Mouse (Mus musculus): ENCODE measurements around the gene Commd1. TPM values are rescaled to one million over a fixed set of nuclear protein-coding genes. Genes with fewer than 3 reads are reported as not detected.

Gene Commd1
- polyA plus RNA-seq, 1 experiment from 2014 or later, result 317 TPM

GRCm38 (mm10) chr11:22982846-22983245 is 664 bp upstream of the Commd1 start:
- H3K9ac ChIP-seq, result no peak overlapping the region
- H3K4me2 ChIP-seq, result peak overlapping the region; percentile 72; the same call in 1 of the 2 replicates
- peaks cover 11% of the 10 kb centered on the region for H3K4me1 ChIP-seq
- no peak overlapping the region for H3K4me3 ChIP-seq (replicated peaks)
- ATAC-seq (ENCODE audit: low FRiP score), result no peak
- no peak overlapping the region for H3K27ac ChIP-seq
- peaks cover 9% of the 10 kb centered on the region; the same call in 1 of the 2 replicates for H3K36me3 ChIP-seq (replicated peaks)
- H3K9me3 ChIP-seq, result no peaks in the 10 kb centered on the region
- WGBS, result 69% methylated on average over 6 of the region's 6 CpGs
- no peaks in the 10 kb centered on the region for H3K27me3 ChIP-seq

DNA sequence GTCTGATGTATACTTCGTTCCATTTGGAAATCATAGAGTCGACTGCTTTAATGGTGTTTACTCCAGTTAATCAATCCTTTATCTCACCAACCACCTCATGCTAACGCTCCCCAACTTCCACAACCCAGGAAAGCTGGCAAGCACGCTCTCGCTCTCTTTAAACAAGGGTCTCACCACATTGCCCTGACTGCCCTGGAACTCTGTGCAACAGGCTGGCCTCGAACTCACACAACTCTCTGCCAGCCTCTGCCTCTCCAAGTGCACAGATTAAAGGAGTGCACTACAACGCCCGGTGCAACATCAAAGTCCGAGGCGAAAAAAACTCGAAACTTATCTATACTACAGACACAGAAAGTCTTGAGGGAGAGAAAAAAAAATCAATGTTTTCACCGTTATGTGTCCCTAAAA is 635 bp downstream of the Commd1 start:
- Histone ChIP-seq H3K27me3 (no peaks in the 10 kb centered on the region), H3K4me2 (peak overlapping the region; percentile 72), H3K9me3 (no peaks in the 10 kb centered on the region), H3K36me3 (replicated peaks) (peaks cover 14% of the 10 kb centered on the region; the same call in 1 of the 2 replicates), H3K4me3 (replicated peaks) (peak overlapping the region; percentile 69), H3K4me1 (peaks cover 20% of the 10 kb centered on the region), H3K27ac (peak overlapping the region; percentile 98), H3K9ac (peak overlapping the region; percentile 61)
- ATAC-seq (ENCODE audit: low FRiP score), result peak; percentile 64
- WGBS, result 5% methylated on average over 12 of the region's 12 CpGs

DNA sequence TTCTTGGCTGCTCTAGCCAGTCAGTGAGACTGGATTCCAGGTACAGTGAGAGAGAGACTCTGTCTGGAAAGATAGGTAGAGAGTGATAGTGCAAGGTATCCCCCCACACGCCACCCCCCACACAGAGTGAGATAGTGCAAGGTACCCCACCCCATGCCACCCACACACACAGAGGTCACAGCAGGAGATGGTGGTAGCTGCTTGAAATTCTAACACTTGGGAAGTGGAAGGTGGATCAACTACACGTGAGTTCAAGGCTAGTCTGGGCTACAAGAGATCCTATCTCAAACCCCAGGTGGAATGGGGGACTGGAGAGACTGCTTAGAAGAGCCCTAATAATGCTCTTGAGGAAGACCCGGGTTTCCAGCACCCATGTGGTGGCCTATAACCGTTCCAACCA is 1.1 kb downstream of the Commd1 start:
- WGBS, result 57% methylated on average over 4 of the region's 4 CpGs
- H3K4me2 ChIP-seq, result peak overlapping the region; percentile 72
- H3K4me3 ChIP-seq (replicated peaks), result peak overlapping the region; percentile 69
- peaks cover 25% of the 10 kb centered on the region for H3K4me1 ChIP-seq
- no peak for ATAC-seq (ENCODE audit: low FRiP score)
- H3K9me3 ChIP-seq, result no peaks in the 10 kb centered on the region
- H3K36me3 ChIP-seq (replicated peaks), result peaks cover 14% of the 10 kb centered on the region
- H3K27ac ChIP-seq, result no peak overlapping the region
- no peaks in the 10 kb centered on the region for H3K27me3 ChIP-seq
- peak overlapping the region; percentile 61 for H3K9ac ChIP-seq

GRCm38 (mm10) chr11:22979221-22979620 is 3.0 kb downstream of the Commd1 start:
- Histone ChIP-seq H3K9ac (no peak overlapping the region), H3K9me3 (no peaks in the 10 kb centered on the region), H3K36me3 (replicated peaks) (peaks cover 14% of the 10 kb centered on the region), H3K4me2 (no peak overlapping the region), H3K27ac (no peak overlapping the region), H3K4me3 (replicated peaks) (no peak overlapping the region), H3K4me1 (peaks cover 35% of the 10 kb centered on the region), H3K27me3 (no peaks in the 10 kb centered on the region)
- no peak for ATAC-seq (ENCODE audit: low FRiP score)
- WGBS, result 88% methylated on average over 1 of the region's 1 CpGs

DNA sequence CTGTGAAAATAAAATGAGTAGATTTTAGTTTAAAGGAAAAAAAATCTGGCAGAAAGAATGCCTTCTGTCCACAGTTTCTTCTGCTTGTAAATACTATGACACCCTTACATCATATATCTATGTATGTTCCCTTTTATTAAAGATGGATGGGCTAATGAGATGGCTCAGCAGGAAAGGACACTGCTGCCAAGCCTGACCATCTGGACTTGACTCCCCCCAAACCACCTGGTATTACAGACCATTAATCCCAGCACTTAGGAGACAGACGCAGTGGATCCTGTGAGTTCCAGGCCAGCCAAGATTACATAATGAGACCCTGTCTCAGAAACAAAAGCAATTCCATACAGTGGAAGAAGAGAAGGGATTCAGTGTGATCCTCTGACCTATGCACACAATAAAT is 3.5 kb downstream of the Commd1 start:
- WGBS, result 64% methylated on average over 1 of the region's 1 CpGs
- H3K9me3 ChIP-seq, result peaks cover 4% of the 10 kb centered on the region; the same call in 1 of the 2 replicates
- H3K4me3 ChIP-seq (replicated peaks), result no peak overlapping the region
- no peak overlapping the region for H3K9ac ChIP-seq
- H3K27ac ChIP-seq, result no peak overlapping the region
- peaks cover 37% of the 10 kb centered on the region for H3K4me1 ChIP-seq
- H3K36me3 ChIP-seq (replicated peaks), result peaks cover 16% of the 10 kb centered on the region
- H3K27me3 ChIP-seq, result no peaks in the 10 kb centered on the region
- no peak for ATAC-seq (ENCODE audit: low FRiP score)
- H3K4me2 ChIP-seq, result no peak overlapping the region

DNA sequence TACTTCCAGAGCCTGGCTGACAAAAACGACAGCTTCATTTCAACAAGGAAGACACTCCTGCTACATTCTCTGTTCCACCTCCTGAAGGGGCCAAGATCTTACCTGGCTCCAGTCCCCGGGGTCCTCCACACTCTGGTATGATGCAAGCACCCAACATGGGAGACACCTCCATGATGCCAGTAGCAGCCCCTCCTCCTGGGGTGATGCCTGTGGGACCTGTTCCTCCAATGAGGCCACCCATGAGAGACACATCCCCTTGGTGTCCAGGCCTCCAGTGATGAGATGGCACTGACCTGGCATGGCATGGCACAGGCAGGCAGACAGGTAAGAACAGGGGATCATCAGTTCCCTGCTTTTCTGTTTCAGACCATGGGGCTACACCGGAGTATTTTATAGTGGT is 4.0 kb downstream of the Commd1 start:
- Histone ChIP-seq H3K27me3 (no peaks in the 10 kb centered on the region), H3K4me2 (no peak overlapping the region), H3K9ac (no peak overlapping the region), H3K27ac (no peak overlapping the region), H3K4me3 (replicated peaks) (no peak overlapping the region), H3K4me1 (peaks cover 37% of the 10 kb centered on the region), H3K9me3 (peaks cover 5% of the 10 kb centered on the region; the same call in 1 of the 2 replicates), H3K36me3 (replicated peaks) (peaks cover 20% of the 10 kb centered on the region)
- 90% methylated on average over 3 of the region's 3 CpGs for WGBS
- no peak for ATAC-seq (ENCODE audit: low FRiP score)

DNA sequence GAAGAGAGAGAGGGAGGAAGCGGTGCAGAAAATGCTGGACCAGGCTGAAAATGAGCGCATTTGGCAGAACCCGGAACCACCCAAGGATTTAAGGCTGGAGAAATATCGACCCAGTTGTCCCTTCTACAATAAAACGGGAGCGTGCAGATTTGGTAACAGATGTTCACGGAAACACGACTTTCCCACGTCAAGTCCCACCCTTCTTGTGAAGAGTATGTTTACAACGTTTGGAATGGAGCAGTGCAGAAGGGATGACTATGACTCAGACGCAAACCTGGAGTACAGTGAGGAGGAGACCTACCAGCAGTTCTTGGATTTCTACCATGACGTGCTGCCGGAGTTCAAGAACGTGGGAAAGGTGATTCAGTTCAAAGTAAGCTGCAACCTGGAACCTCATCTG is 8.6 kb downstream of the Commd1 start:
- Histone ChIP-seq H3K36me3 (replicated peaks) (peaks cover 28% of the 10 kb centered on the region), H3K27me3 (no peaks in the 10 kb centered on the region), H3K4me1 (peaks cover 26% of the 10 kb centered on the region), H3K27ac (peak overlapping the region; percentile 69; the same call in 1 of the 2 replicates), H3K4me2 (peak overlapping the region; percentile 65), H3K4me3 (replicated peaks) (peak overlapping the region; percentile 50), H3K9me3 (peaks cover 26% of the 10 kb centered on the region), H3K9ac (peak overlapping the region; percentile 59)
- WGBS, result 52% methylated on average over 14 of the region's 14 CpGs
- ATAC-seq (ENCODE audit: low FRiP score), result no peak

- Histone ChIP-seq H3K27ac (peak overlapping the region; percentile 69; the same call in 1 of the 2 replicates), H3K4me1 (peaks cover 26% of the 10 kb centered on the region), H3K4me2 (peak overlapping the region; percentile 65), H3K27me3 (no peaks in the 10 kb centered on the region), H3K9ac (peak overlapping the region; percentile 59), H3K4me3 (replicated peaks) (peak overlapping the region; percentile 50), H3K9me3 (peaks cover 26% of the 10 kb centered on the region), H3K36me3 (replicated peaks) (peaks cover 24% of the 10 kb centered on the region)
- ATAC-seq (ENCODE audit: low FRiP score), result peak; percentile 71
- WGBS, result 47% methylated on average over 41 of the region's 46 CpGs
These were observed 9.2 kb downstream of the Commd1 start for GRCm38 (mm10) chr11:22972746-22973526.

- 54% methylated on average over 56 of the region's 56 CpGs for WGBS
- Histone ChIP-seq H3K4me2 (peak within 1 kb of the TSS; percentile 65), H3K27me3 (no peaks in the 10 kb centered on the region), H3K4me3 (replicated peaks) (peak within 1 kb of the TSS; percentile 50), H3K4me1 (peaks cover 22% of the 10 kb centered on the region), H3K9me3 (peaks cover 26% of the 10 kb centered on the region), H3K9ac (peak within 1 kb of the TSS; percentile 53), H3K27ac (0 out of 2 replicates have a peak within 1 kb of the TSS, but pooled peaks have one; percentile 53), H3K36me3 (replicated peaks) (peaks cover 27% of the 10 kb centered on the region)
- ATAC-seq (ENCODE audit: low FRiP score), result peak; percentile 79
These were observed 10.1 kb downstream of the Commd1 start, which contains the start of gene Zrsr1 for GRCm38 (mm10) chr11:22971835-22972709. TSS of gene Zrsr1 (plus strand) at chr11:22972005.

- H3K4me2 ChIP-seq, result no peak overlapping the region
- H3K9me3 ChIP-seq, result peaks cover 26% of the 10 kb centered on the region
- peaks cover 27% of the 10 kb centered on the region for H3K36me3 ChIP-seq (replicated peaks)
- no peak overlapping the region for H3K9ac ChIP-seq
- no peaks in the 10 kb centered on the region for H3K27me3 ChIP-seq
- no peak for ATAC-seq (ENCODE audit: low FRiP score)
- 95% methylated on average over 1 of the region's 1 CpGs for WGBS
- H3K4me1 ChIP-seq, result peaks cover 7% of the 10 kb centered on the region
- no peak overlapping the region for H3K27ac ChIP-seq
- no peak overlapping the region for H3K4me3 ChIP-seq (replicated peaks)
These were observed 11.6 kb downstream of the Commd1 start for GRCm38 (mm10) chr11:22970546-22970945.

DNA sequence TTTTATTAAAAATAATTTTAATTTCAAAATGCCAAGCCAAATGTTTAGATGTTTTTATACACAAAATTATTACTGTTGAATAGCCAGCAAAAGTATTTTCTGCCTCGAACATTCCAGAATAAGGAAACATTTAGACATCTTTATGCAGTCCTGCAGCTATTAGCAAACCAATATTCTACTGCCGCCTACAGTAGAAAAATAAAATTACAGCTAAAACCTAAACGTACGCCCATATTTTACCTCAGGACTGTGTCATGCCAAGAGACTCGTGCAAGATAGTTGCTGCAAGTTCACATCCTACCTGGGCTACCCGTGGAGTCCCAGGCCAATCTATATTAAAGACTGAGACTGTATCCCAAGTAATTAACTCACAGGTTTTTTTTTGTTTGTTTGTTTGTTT is 12.7 kb downstream of the Commd1 start:
- peaks cover 5% of the 10 kb centered on the region for H3K4me1 ChIP-seq
- H3K27ac ChIP-seq, result no peak overlapping the region
- WGBS, result 72% methylated on average over 6 of the region's 6 CpGs
- no peak overlapping the region for H3K4me3 ChIP-seq (replicated peaks)
- H3K27me3 ChIP-seq, result no peaks in the 10 kb centered on the region
- ATAC-seq (ENCODE audit: low FRiP score), result no peak
- peaks cover 27% of the 10 kb centered on the region for H3K36me3 ChIP-seq (replicated peaks)
- H3K9me3 ChIP-seq, result peaks cover 26% of the 10 kb centered on the region
- H3K4me2 ChIP-seq, result no peak overlapping the region
- no peak overlapping the region for H3K9ac ChIP-seq

GRCm38 (mm10) chr11:22965503-22965902 is 16.7 kb downstream of the Commd1 start:
- H3K4me2 ChIP-seq, result no peak overlapping the region
- no peak for ATAC-seq (ENCODE audit: low FRiP score)
- H3K9me3 ChIP-seq, result 0 out of 2 replicates have a peak, but pooled peaks cover 1% of the 10 kb centered on the region
- no peak overlapping the region for H3K27ac ChIP-seq
- H3K4me1 ChIP-seq, result no peaks in the 10 kb centered on the region
- no peak overlapping the region for H3K4me3 ChIP-seq (replicated peaks)
- 85% methylated on average over 4 of the region's 4 CpGs for WGBS
- no peak overlapping the region for H3K9ac ChIP-seq
- no peaks in the 10 kb centered on the region for H3K27me3 ChIP-seq
- peaks cover 14% of the 10 kb centered on the region; the same call in 1 of the 2 replicates for H3K36me3 ChIP-seq (replicated peaks)

Data from forebrain, embryonic 12.5 days (tissue).